Mouse (Mus musculus) brain, embryonic 14.5 days (tissue): Measurements from ENCODE around the gene Ssbp2. TPM values are rescaled to one million over a fixed set of nuclear protein-coding genes. Genes with fewer than 3 reads are reported as not detected.

Source experiments
- DNase-seq: peaks from one replicate; pipeline ENCODE4 v3.0.0-alpha.2; 2011; ENCODE audit warnings: low read depth
- CTCF ChIP-seq: fragments of 200-500 bp; IDR thresholded peaks from 2 replicates; pipeline ENCODE4 v1.5.1; 2012; ENCODE audit warnings: inconsistent platforms, mild to moderate bottlenecking, moderate library complexity, borderline replicate concordance; ENCODE audit not compliant: insufficient read depth, insufficient read length; ENCODE audit errors: extremely low read depth
- POLR2A ChIP-seq: fragments of 200-500 bp; IDR thresholded peaks from 2 replicates; pipeline ENCODE4 v1.6.1; 2012; ENCODE audit warnings: mild to moderate bottlenecking, inconsistent platforms, borderline replicate concordance; ENCODE audit not compliant: poor library complexity, insufficient read depth, insufficient read length, severe bottlenecking; ENCODE audit errors: extremely low read depth
- polyA plus RNA-seq: library from polyadenylated mRNA; depleted of rRNA; stranded (reverse); fragments of >200 nt; gene quantifications from 2 replicates; pipeline ENCODE4 v1.2.3, GENCODE M21; 2012

Gene Ssbp2
- polyA plus RNA-seq, 1 experiment = 133 TPM

GRCm38 (mm10) chr13:91484303-91484702, 24.2 kb downstream of the Ssbp2 start:
- TF ChIP-seq CTCF (no peak), POLR2A (no peak)
- DNase-seq = no peak

DNA sequence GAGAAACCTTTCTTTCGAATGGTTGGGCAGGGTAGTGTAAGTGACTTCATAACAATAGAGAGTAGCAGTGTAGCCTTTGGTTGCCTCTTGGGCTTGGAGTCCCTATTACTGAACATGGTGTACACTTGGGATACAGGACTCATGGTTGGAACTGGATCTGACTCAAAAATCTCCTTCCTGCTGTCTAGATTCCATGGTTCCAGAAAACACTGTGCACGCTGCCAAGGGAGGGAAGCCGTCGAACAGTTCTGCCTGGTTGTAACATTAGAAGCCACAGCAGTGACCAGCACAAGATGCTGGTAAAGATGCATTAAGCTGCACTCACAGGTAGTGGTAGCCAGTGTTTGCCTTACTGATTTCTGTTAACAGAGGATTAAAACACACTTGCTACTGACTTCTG, 32.0 kb downstream of the Ssbp2 start:
- DNase-seq = no peak
- TF ChIP-seq POLR2A = no peak
- TF ChIP-seq CTCF = no peak

GRCm38 (mm10) chr13:91497055-91497454, 37.0 kb downstream of the Ssbp2 start:
- DNase-seq = no peak
- no peak for TF ChIP-seq CTCF
- no peak for TF ChIP-seq POLR2A

- DNase-seq = no peak
- TF ChIP-seq POLR2A (no peak), CTCF (no peak)
Observed at GRCm38 (mm10) chr13:91501735-91502134, 41.7 kb downstream of the Ssbp2 start.

DNA sequence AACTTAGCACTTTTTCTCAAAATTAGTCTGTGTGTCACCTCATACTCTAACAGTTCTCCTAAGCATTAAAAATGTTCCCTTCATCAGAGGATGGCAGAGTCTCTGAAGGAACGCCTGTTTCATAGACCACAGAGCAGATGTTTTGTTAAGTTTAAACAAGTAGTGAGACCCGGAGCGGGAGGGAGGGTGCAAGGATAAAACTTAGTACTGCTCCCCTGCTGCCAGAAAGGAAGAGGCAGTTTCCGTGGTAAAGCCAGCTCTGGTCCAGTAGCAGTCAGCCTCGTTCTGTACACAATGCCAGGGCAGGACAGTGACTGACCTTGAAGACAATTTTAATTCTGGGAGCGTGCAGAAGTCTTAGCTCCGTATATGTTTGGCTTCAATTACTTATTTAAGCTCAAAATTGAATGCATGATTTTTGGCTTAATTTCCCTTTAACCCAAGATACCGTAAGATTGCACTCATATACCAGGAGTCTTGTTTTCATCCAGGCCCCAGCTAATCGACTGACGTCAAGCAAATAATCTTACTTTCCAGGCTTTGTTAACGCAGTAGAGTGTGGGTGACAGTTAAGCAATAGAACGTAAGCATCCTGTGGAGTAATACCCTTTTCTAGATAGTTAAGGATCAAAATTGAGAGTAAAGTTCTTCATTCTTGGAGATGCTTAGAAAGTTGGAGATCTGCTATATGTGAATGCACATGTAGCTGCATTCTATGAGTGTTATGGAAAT, 42.7 kb downstream of the Ssbp2 start:
- DNase-seq = no peak
- TF ChIP-seq POLR2A (no peak), CTCF (no peak)

DNA sequence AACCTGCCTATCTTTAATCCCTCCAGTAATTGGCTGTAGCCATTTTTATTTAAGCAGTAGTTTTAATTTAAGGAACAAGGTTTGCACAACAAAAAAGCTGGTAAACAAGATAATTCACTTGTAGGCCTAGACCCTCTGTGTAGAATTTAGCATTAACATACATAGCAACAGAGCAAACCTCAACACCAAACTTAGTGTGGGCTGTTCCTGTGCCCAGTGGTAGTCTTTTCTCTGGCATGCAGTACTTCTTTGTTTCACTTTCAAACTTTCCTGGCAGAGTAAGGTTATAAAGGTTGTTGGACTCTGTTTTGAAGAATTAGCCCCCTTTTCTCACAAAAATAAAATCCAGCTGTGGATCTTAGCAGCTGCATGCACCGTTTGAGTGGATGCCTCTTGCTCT, 48.9 kb downstream of the Ssbp2 start:
- TF ChIP-seq CTCF (no peak), POLR2A (no peak)
- no peak for DNase-seq

- TF ChIP-seq CTCF (no peak), POLR2A (no peak)
- no peak for DNase-seq
Observed at GRCm38 (mm10) chr13:91509467-91509866, 49.4 kb downstream of the Ssbp2 start.

DNA sequence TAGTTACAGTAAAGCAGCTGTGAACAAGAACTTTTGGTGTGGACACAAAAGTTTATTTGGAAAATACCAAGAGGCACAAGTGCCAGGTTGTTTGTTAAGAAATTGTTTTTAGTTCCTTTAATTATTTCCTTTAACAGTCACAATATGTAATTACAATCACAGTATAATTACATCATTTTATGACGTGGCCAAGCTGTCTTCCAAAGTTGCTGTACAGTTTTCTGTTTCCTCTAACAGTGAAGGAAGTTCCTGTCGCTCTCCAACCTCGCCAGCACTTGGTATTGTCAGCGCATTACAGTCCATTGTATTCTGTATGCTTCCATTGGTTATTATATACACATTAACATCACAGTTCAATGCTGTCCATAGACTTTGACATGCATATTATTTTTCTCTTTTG, 54.9 kb downstream of the Ssbp2 start:
- no peak for DNase-seq
- TF ChIP-seq CTCF (no peak), POLR2A (no peak)

- DNase-seq = no peak
- TF ChIP-seq POLR2A (no peak), CTCF (no peak)
Observed at GRCm38 (mm10) chr13:91520073-91520750, 60.1 kb downstream of the Ssbp2 start.

GRCm38 (mm10) chr13:91520968-91521367, 60.9 kb downstream of the Ssbp2 start:
- no peak for DNase-seq
- TF ChIP-seq CTCF (no peak), POLR2A (no peak)

- no peak for DNase-seq
- TF ChIP-seq POLR2A (no peak), CTCF (no peak)
Observed at GRCm38 (mm10) chr13:91526058-91526457, 66.0 kb downstream of the Ssbp2 start.

DNA sequence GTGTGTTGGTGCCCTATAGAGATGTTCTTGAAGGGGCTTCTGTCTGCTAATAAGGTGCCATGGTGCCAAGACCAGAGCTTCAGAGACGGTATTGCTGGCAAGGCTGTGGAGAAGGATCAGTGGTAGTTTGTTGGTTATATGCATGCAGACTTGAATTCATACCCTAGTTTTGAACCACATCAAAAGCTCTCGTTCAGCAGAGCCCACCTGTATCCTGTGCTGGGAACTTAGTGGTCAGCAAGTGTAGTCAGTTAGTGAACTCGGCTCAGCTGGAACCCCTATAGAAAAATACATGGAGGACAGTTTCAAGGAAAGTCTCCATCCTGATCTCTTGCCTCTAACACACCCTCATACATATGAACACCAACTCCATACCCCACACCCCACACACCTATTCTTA, 69.7 kb downstream of the Ssbp2 start:
- no peak for DNase-seq

DNA sequence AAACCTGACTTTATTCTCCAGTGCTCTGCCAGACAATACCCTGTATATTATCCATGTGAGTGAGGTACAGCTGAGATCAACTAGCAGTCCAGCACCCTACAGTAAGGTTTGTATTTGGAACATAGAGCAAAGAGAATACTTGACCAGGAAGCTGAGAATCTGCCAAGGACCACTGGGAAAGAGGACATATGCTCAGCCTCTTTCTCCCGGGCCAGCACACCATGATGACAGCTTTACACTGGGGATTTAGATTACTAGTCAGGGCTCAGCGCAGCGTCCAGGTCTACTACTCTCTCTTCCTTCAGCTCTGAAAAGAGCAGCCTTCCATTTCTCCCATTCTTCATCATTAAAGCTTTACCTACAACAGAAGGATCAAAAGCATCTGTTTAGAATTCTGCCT, 76.6 kb downstream of the Ssbp2 start:
- DNase-seq = no peak

More for the DNA sequence above, 69.7 kb downstream of the Ssbp2 start:
- no peak for TF ChIP-seq CTCF
- TF ChIP-seq POLR2A = no peak

More for the DNA sequence above, 76.6 kb downstream of the Ssbp2 start:
- TF ChIP-seq POLR2A (no peak), CTCF (no peak)
